Mouse (Mus musculus) cerebellum, adult 2 months (tissue): ENCODE data around the gene Zfhx3.

Experiments
- CTCF ChIP-seq: fragments of 200-500 bp; IDR thresholded peaks from 2 replicates; pipeline ENCODE4 v1.5.1; 2011; ENCODE audit warnings: low read depth, mild to moderate bottlenecking, control low read depth, low read length, moderate library complexity, borderline replicate concordance; ENCODE audit not compliant: insufficient read depth
- POLR2A ChIP-seq: fragments of 200-500 bp; IDR thresholded peaks from 2 replicates; pipeline ENCODE4 v1.6.1; 2011; ENCODE audit warnings: low read length, control low read depth, borderline replicate concordance; ENCODE audit not compliant: insufficient read depth

- no peak for TF ChIP-seq CTCF
- no peak for TF ChIP-seq POLR2A
Measured at GRCm38 (mm10) chr8:108691456-108692238, 749.2 kb downstream of the Zfhx3 start.
